Mouse (Mus musculus): ENCODE measurements around the gene Nccrp1.

DNA sequence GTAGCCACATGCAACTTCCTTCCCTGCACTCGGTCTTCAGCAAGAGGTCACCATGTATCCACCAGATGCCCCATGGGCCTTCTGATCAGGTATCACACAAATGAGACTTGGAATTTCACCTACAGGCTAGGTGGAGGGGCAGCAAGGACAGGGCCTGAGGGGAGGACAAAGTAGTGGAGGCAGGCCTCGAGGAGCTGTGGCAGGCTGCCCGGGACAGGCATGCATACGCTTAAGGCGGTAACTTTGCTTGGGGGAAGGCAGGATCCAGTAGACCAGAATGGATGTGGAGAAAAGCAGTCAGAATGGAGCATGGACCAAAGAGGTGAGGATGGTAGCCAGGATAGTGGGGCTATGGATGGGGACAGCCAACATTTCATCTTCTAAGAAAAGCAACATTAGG, 32.8 kb upstream of the Nccrp1 start:
- TF ChIP-seq GATA1 (IDR thresholded peaks at IDR 0.05; ENCODE audit: borderline replicate concordance, low read length) (no peak), FLI1 (IDR thresholded peaks at IDR 0.05; ENCODE audit: low read length) (no peak)

Data from megakaryocyte, embryonic 14.5 days (primary cell).